Mouse (Mus musculus): ENCODE results near the gene Gm20721. TPM values are rescaled to one million over a fixed set of nuclear protein-coding genes. Genes with fewer than 3 reads are reported as not detected.
"Not testable (repeated sequence)": the region's sequence is repeated elsewhere in the genome, so short reads cannot be mapped to it uniquely, and the experiment has no call there.

Gm20721 gene
- 5.6 and 8.6 TPM in 2 replicates for polyA plus RNA-seq (2014; fragmentation: Nextera tagmentation; extraction: Ambion mirVana)

GRCm38 (mm10) chr2:174346612-174346998 is at the start of gene Gm20721:
Gene Gm20721, minus strand, starts transcription at chr2:174346712.
- no peak for ATAC-seq (replicated peaks; ENCODE audit: insufficient number of reproducible peaks, low FRiP score, low TSS enrichment)
- H3K9ac ChIP-seq (ENCODE audit: low read depth, low read length): no peak within 1 kb of the TSS
- H3K4me3 ChIP-seq (ENCODE audit: low read depth, low read length): no peak within 1 kb of the TSS
- no peak within 1 kb of the TSS for H3K4me2 ChIP-seq
- peaks cover 23% of the 10 kb centered on the region for H3K36me3 ChIP-seq (ENCODE audit: control insufficient read depth, insufficient read depth, low read length)
- no peak within 1 kb of the TSS for H3K27ac ChIP-seq (ENCODE audit: low read depth, low read length)
- H3K4me1 ChIP-seq (ENCODE audit: control insufficient read depth, insufficient read depth, low read length): peaks cover 29% of the 10 kb centered on the region
- no peaks in the 10 kb centered on the region for H3K9me3 ChIP-seq (replicated peaks; ENCODE audit: control insufficient read depth, low read length)
- no peaks in the 10 kb centered on the region for H3K27me3 ChIP-seq (ENCODE audit: control insufficient read depth, insufficient read depth, low read length)
- WGBS (ENCODE audit: insufficient replicate concordance): 93% methylated on average over 5 of the region's 5 CpGs

GRCm38 (mm10) chr2:174393383-174393782 is 46.9 kb upstream of the Gm20721 start:
- Histone ChIP-seq H3K27me3 (ENCODE audit: control insufficient read depth, insufficient read depth, low read length) (no peaks in the 10 kb centered on the region), H3K27ac (ENCODE audit: low read depth, low read length) (no peak overlapping the region), H3K4me3 (ENCODE audit: low read depth, low read length) (no peak overlapping the region), H3K4me1 (ENCODE audit: control insufficient read depth, insufficient read depth, low read length) (no peaks in the 10 kb centered on the region), H3K9ac (ENCODE audit: low read depth, low read length) (no peak overlapping the region), H3K4me2 (no peak overlapping the region), H3K9me3 (replicated peaks; ENCODE audit: control insufficient read depth, low read length) (no peaks in the 10 kb centered on the region), H3K36me3 (ENCODE audit: control insufficient read depth, insufficient read depth, low read length) (no peaks in the 10 kb centered on the region)
- 62% methylated on average over 5 of the region's 5 CpGs for WGBS (ENCODE audit: insufficient replicate concordance)
- ATAC-seq (replicated peaks; ENCODE audit: insufficient number of reproducible peaks, low FRiP score, low TSS enrichment): no peak

GRCm38 (mm10) chr2:174392554-174392953 is 46.0 kb upstream of the Gm20721 start:
- Histone ChIP-seq H3K27ac (ENCODE audit: low read depth, low read length) (no peak overlapping the region), H3K9ac (ENCODE audit: low read depth, low read length) (no peak overlapping the region), H3K9me3 (replicated peaks; ENCODE audit: control insufficient read depth, low read length) (no peaks in the 10 kb centered on the region), H3K4me1 (ENCODE audit: control insufficient read depth, insufficient read depth, low read length) (no peaks in the 10 kb centered on the region), H3K36me3 (ENCODE audit: control insufficient read depth, insufficient read depth, low read length) (no peaks in the 10 kb centered on the region), H3K4me3 (ENCODE audit: low read depth, low read length) (no peak overlapping the region), H3K4me2 (no peak overlapping the region), H3K27me3 (ENCODE audit: control insufficient read depth, insufficient read depth, low read length) (no peaks in the 10 kb centered on the region)
- 76% methylated on average over 9 of the region's 9 CpGs for WGBS (ENCODE audit: insufficient replicate concordance)
- no peak for ATAC-seq (replicated peaks; ENCODE audit: insufficient number of reproducible peaks, low FRiP score, low TSS enrichment)

GRCm38 (mm10) chr2:174391936-174392335 is 45.4 kb upstream of the Gm20721 start:
- no peaks in the 10 kb centered on the region for H3K9me3 ChIP-seq (replicated peaks; ENCODE audit: control insufficient read depth, low read length)
- ATAC-seq (replicated peaks; ENCODE audit: insufficient number of reproducible peaks, low FRiP score, low TSS enrichment): no peak

GRCm38 (mm10) chr2:174381021-174381420 is 34.5 kb upstream of the Gm20721 start:
- H3K4me2 ChIP-seq: no peak overlapping the region
- no peak for ATAC-seq (replicated peaks; ENCODE audit: insufficient number of reproducible peaks, low FRiP score, low TSS enrichment)
- no peak overlapping the region for H3K27ac ChIP-seq (ENCODE audit: low read depth, low read length)
- H3K9ac ChIP-seq (ENCODE audit: low read depth, low read length): no peak overlapping the region
- H3K36me3 ChIP-seq (ENCODE audit: control insufficient read depth, insufficient read depth, low read length): no peaks in the 10 kb centered on the region
- H3K4me3 ChIP-seq (ENCODE audit: low read depth, low read length): no peak overlapping the region
- no peaks in the 10 kb centered on the region for H3K27me3 ChIP-seq (ENCODE audit: control insufficient read depth, insufficient read depth, low read length)
- no peaks in the 10 kb centered on the region for H3K9me3 ChIP-seq (replicated peaks; ENCODE audit: control insufficient read depth, low read length)
- 85% methylated on average over 9 of the region's 9 CpGs for WGBS (ENCODE audit: insufficient replicate concordance)
- no peaks in the 10 kb centered on the region for H3K4me1 ChIP-seq (ENCODE audit: control insufficient read depth, insufficient read depth, low read length)

More at GRCm38 (mm10) chr2:174391936-174392335, 45.4 kb upstream of the Gm20721 start:
- no peak overlapping the region for H3K27ac ChIP-seq (ENCODE audit: low read depth, low read length)
- H3K4me2 ChIP-seq: no peak overlapping the region
- no peak overlapping the region for H3K4me3 ChIP-seq (ENCODE audit: low read depth, low read length)
- no peak overlapping the region for H3K9ac ChIP-seq (ENCODE audit: low read depth, low read length)
- WGBS (ENCODE audit: insufficient replicate concordance): 84% methylated on average over 3 of the region's 3 CpGs
- no peaks in the 10 kb centered on the region for H3K27me3 ChIP-seq (ENCODE audit: control insufficient read depth, insufficient read depth, low read length)
- H3K4me1 ChIP-seq (ENCODE audit: control insufficient read depth, insufficient read depth, low read length): no peaks in the 10 kb centered on the region
- H3K36me3 ChIP-seq (ENCODE audit: control insufficient read depth, insufficient read depth, low read length): no peaks in the 10 kb centered on the region

- no peak for ATAC-seq (replicated peaks; ENCODE audit: insufficient number of reproducible peaks, low FRiP score, low TSS enrichment)
- Histone ChIP-seq H3K27ac (ENCODE audit: low read depth, low read length) (no peak overlapping the region), H3K9me3 (replicated peaks; ENCODE audit: control insufficient read depth, low read length) (no peaks in the 10 kb centered on the region), H3K9ac (ENCODE audit: low read depth, low read length) (no peak overlapping the region), H3K4me1 (ENCODE audit: control insufficient read depth, insufficient read depth, low read length) (no peaks in the 10 kb centered on the region), H3K4me3 (ENCODE audit: low read depth, low read length) (no peak overlapping the region), H3K36me3 (ENCODE audit: control insufficient read depth, insufficient read depth, low read length) (no peaks in the 10 kb centered on the region), H3K27me3 (ENCODE audit: control insufficient read depth, insufficient read depth, low read length) (no peaks in the 10 kb centered on the region), H3K4me2 (no peak overlapping the region)
- 74% methylated on average over 10 of the region's 10 CpGs for WGBS (ENCODE audit: insufficient replicate concordance)
These were observed 20.1 kb upstream of the Gm20721 start for GRCm38 (mm10) chr2:174366571-174366970.

- H3K4me3 ChIP-seq (ENCODE audit: low read depth, low read length): no peak overlapping the region
- H3K27me3 ChIP-seq (ENCODE audit: control insufficient read depth, insufficient read depth, low read length): no peaks in the 10 kb centered on the region
- 82% methylated on average over 4 of the region's 4 CpGs for WGBS (ENCODE audit: insufficient replicate concordance)
- H3K9me3 ChIP-seq (replicated peaks; ENCODE audit: control insufficient read depth, low read length): no peaks in the 10 kb centered on the region
- H3K4me1 ChIP-seq (ENCODE audit: control insufficient read depth, insufficient read depth, low read length): no peaks in the 10 kb centered on the region
- no peak for ATAC-seq (replicated peaks; ENCODE audit: insufficient number of reproducible peaks, low FRiP score, low TSS enrichment)
- H3K9ac ChIP-seq (ENCODE audit: low read depth, low read length): no peak overlapping the region
- no peak overlapping the region for H3K27ac ChIP-seq (ENCODE audit: low read depth, low read length)
- no peaks in the 10 kb centered on the region for H3K36me3 ChIP-seq (ENCODE audit: control insufficient read depth, insufficient read depth, low read length)
- no peak overlapping the region for H3K4me2 ChIP-seq
These were observed 13.1 kb upstream of the Gm20721 start for GRCm38 (mm10) chr2:174359656-174360055.

GRCm38 (mm10) chr2:174358516-174358915 is 12.0 kb upstream of the Gm20721 start:
- Histone ChIP-seq H3K4me3 (ENCODE audit: low read depth, low read length) (no peak overlapping the region), H3K27me3 (ENCODE audit: control insufficient read depth, insufficient read depth, low read length) (no peaks in the 10 kb centered on the region), H3K9me3 (replicated peaks; ENCODE audit: control insufficient read depth, low read length) (no peaks in the 10 kb centered on the region), H3K9ac (ENCODE audit: low read depth, low read length) (no peak overlapping the region), H3K36me3 (ENCODE audit: control insufficient read depth, insufficient read depth, low read length) (no peaks in the 10 kb centered on the region), H3K4me2 (no peak overlapping the region), H3K4me1 (ENCODE audit: control insufficient read depth, insufficient read depth, low read length) (no peaks in the 10 kb centered on the region), H3K27ac (ENCODE audit: low read depth, low read length) (no peak overlapping the region)
- ATAC-seq (replicated peaks; ENCODE audit: insufficient number of reproducible peaks, low FRiP score, low TSS enrichment): no peak
- WGBS (ENCODE audit: insufficient replicate concordance): 87% methylated on average over 4 of the region's 4 CpGs

GRCm38 (mm10) chr2:174346999-174347668 is 622 bp upstream of the Gm20721 start:
- H3K4me3 ChIP-seq (ENCODE audit: low read depth, low read length); H3K9me3 ChIP-seq (replicated peaks; ENCODE audit: control insufficient read depth, low read length); H3K9ac ChIP-seq (ENCODE audit: low read depth, low read length); H3K27me3 ChIP-seq (ENCODE audit: control insufficient read depth, insufficient read depth, low read length); H3K4me2 ChIP-seq; ATAC-seq (replicated peaks; ENCODE audit: insufficient number of reproducible peaks, low FRiP score, low TSS enrichment); H3K27ac ChIP-seq (ENCODE audit: low read depth, low read length): not testable (repeated sequence)
- H3K4me1 ChIP-seq (ENCODE audit: control insufficient read depth, insufficient read depth, low read length): peaks cover 25% of the 10 kb centered on the region
- peaks cover 20% of the 10 kb centered on the region for H3K36me3 ChIP-seq (ENCODE audit: control insufficient read depth, insufficient read depth, low read length)
- 91% methylated on average over 2 of the region's 2 CpGs for WGBS (ENCODE audit: insufficient replicate concordance)

Measured in heart, embryonic 11.5 days (tissue).